Mouse (Mus musculus): ENCODE results near the gene Asb1.

Gene Asb1

DNA sequence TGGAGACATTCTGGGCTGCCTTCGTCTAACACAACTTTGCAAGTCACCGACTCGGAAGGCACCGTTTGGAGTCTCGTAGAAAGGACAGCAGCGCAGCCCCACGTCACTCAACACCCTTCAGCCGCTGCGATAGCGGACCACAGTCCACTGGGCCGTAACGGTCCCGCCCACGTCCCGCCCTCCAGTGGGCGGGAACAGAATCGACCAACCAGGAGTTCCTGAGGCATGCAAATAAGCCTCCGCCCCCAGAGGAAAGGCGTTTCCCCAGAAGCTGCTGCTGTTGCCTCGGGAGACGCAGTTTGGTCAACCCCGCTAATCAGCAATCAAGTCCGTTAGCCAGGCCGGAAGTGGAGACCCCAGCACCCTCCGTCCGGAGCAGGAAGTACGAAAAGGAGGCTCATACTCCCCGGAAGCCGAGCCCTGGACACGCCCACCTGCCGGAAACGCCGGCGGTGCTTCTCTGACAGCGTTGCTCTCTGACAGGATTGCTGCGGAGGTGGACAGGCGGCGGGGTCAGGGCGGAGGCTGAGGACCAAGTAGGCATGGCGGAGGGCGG lies at the start of gene Asb1:
TSS of gene Asb1 (plus strand) at position 274 of the 556 bp plus-strand sequence.
- DNase-seq (ENCODE audit: low read depth, low spot score), result peak; percentile 99

- peak; percentile 14 for DNase-seq (ENCODE audit: low read depth, low spot score)
These were observed 47.6 kb upstream of the Asb1 start for GRCm38 (mm10) chr1:91492740-91493139.

DNA sequence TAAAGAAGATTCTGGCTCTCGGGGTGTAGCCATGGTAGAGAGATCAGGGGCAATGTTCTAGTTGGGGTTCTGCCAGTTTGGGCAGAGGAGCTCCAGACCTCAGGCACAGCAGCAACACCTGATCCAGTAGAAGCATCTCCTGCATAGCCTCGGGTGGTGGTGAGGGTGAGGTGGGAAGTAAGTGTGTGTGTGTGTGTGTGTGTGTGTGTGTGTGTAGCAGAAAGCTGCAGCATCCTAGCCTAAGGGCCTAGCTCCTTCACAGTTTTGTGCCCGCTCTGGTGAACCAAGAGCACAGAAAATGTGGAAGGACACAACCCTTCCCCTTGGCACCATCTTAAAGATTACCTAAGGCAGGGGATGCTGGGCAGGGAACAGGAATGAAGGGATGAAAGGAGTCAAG lies 46.4 kb upstream of the Asb1 start:
- peak; percentile 5 for DNase-seq (ENCODE audit: low read depth, low spot score)

- peak; percentile 97 for DNase-seq (ENCODE audit: low read depth, low spot score)
These were observed 45.7 kb upstream of the Asb1 start, which contains the start of gene Traf3ip1 for GRCm38 (mm10) chr1:91494457-91495140. TSS of gene Traf3ip1 (plus strand) at chr1:91494647.

DNA sequence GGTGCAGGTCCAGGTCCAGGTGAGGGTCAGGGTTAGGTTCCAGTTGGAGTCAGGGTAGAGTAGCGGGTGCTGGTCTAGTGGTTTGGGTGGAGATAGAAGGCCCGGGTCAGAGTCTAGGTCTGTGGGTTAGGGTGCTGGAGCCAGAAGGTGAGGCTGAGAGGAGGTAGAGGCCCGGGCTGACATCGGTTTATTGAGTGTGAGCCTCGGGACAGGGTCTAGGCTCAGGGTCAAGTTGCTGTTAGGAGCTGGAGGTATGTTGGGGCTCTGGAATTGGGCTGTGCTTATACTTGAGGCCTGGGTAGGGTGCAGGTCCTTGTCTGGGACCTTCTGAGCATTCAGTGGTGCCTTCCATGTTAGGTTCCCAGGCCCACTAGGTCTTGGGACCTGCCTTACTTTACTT lies 45.0 kb upstream of the Asb1 start:
- DNase-seq (ENCODE audit: low read depth, low spot score), result no peak

- no peak for DNase-seq (ENCODE audit: low read depth, low spot score)
These were observed 41.8 kb upstream of the Asb1 start for GRCm38 (mm10) chr1:91498579-91498978.

DNA sequence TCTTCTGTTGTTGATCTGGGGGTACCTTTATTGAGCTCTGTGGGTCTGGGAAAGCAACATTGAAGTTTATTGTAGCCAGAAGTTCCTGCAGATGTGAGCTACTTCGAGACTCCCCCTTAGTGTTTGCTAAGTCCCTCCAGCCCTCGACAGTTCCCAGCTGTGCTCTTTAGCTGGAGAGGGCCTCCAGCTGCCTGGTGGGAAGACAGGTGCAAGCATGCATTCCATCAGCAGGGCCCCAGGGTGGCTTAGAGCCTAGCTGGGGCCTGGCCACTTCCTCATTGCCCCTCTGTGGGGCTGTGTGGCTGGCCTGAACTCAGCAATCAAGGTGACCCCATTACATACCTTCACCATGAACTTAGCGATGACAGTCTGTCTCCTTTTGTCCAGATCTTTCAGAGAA lies 35.7 kb upstream of the Asb1 start:
- no peak for DNase-seq (ENCODE audit: low read depth, low spot score)

DNA sequence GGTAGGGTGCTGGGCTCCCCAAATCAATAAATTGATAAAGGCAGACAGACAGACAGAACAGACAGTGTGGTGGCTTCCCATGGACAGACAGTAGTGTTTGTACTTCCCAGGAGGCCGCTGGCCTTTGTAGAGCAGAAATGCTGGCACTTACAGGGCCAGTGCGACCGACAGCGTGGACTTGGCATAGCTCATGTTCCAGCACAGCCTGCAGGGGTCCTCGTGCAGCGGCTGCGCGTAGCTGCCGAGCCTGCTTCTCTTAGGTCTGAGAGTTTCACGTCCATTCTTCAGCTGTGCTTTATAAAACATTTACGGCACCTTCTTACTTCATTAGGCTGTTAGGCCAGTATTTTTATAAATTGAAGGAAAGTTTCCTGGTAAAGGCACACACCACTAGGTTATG lies 25.4 kb upstream of the Asb1 start:
- DNase-seq (ENCODE audit: low read depth, low spot score), result peak; percentile 22

GRCm38 (mm10) chr1:91515642-91516041 lies 24.7 kb upstream of the Asb1 start:
- no peak for DNase-seq (ENCODE audit: low read depth, low spot score)

- DNase-seq (ENCODE audit: low read depth, low spot score), result peak; percentile 72
These were observed 16.6 kb upstream of the Asb1 start for GRCm38 (mm10) chr1:91523759-91524158.

GRCm38 (mm10) chr1:91525838-91526237 lies 14.5 kb upstream of the Asb1 start:
- DNase-seq (ENCODE audit: low read depth, low spot score), result peak; percentile 13

DNA sequence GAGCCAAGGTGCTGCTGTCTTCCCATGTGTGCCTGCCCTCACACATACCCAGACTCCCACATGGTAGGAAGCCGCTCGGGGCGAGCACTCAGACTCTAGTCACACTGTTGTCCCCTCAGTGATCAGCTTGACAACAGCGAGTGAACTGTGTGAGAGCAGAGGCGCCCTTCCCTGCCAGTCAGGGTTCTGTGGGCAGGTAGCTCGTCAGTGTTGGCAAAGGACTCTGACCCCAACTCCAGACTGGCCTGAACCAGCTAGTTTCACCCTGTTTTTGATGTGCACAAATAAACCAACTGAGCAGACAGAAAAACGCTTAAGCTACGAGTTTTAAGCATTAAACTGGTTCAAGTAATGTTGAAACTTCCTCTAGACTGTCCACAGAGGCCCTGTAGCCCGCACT lies 10.2 kb upstream of the Asb1 start:
- no peak for DNase-seq (ENCODE audit: low read depth, low spot score)

GRCm38 (mm10) chr1:91532243-91532642 lies 8.1 kb upstream of the Asb1 start:
- no peak for DNase-seq (ENCODE audit: low read depth, low spot score)

DNA sequence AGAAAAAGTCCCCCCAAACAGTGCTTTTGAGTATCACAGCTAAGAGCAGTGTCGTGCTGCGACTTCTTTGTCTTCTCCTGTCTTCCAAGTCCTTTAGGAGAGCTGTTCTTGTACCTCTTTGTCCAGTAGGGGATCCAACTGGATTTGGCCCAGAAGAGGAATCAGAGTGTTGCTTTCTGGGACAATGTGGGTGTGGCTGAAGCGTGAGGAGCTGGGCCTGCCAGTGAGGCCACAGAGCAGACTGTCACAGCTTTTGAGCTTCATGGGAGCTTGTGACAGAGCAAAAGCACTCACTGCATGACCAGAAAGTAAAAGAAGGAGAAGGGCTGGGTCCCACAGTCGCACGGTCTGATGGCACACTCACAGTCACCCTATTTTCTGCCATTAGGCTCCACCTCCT lies 7.5 kb upstream of the Asb1 start:
- DNase-seq (ENCODE audit: low read depth, low spot score), result no peak

- no peak for DNase-seq (ENCODE audit: low read depth, low spot score)
These were observed 6.9 kb upstream of the Asb1 start for GRCm38 (mm10) chr1:91533483-91533882.

DNA sequence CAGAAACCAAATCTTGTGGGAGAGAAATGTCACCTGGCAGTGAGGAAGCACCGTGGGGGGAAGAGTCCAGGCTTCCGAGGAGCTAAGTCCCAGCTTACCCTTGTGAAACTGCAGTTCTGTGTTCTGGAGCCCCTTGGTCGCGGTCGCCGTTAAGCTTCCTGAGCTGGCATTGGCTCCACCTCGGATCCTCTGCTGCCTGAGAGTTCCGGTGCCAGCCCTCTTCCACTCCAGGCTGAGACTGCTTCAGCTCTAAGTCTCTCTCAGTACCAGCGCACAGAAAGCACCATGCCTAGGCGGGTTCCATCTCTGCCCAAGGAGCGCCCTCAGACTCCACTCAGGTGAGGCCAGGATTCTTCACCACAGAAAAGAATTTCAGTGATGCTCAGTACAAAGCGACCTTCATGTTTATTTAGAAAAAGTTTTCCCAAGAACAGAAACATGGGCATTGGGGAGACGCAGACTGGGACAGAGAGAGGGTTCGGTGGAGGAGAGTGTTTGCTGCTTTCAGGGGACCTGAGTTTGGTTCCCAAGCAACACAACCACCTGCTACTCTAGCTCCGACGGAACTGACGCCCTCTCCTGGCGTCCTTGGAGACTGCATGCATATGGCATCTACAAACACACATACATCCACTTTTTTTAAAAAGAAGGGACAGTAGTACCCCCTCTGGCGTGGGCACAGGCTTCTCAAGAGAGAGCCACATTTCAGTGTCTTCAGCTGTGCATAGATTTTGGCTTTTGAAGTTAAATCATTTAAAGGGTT lies 6.2 kb upstream of the Asb1 start:
- no peak for DNase-seq (ENCODE audit: low read depth, low spot score)

DNA sequence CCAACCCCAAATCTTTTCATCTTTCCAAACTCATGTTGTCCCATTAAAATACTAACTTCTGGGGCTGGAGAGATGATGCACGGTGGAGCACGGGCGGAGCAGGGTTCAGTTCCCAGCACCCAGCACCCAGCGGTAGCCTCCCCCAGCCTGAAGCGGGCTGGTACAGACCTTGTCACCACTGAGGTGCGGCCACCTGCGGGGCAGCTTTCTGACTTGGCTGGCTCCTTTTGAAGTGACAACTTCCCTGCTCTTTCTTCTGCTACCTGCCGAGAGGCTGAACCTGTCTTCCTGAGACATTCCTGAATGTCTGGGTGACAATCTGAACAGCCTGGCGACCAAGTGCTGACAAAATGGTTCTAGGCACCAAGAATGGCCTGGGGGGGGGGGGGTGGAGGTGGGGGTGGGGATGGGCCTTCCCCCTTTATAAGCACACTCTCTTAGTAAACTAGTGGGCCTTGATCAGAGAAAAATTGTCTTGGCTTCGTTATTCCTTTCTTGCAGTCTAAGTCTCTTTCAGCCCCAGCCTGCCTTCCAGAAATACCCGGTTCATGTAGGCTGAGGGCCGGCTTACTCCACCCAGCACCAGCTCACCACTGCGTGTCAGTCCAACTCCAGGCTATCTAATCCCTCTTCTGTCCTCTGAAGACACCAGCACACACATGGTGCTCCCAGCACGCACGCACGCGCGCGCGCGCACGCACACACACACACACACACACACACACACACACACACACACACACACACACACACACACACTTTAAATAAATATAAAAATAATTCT lies 2.4 kb upstream of the Asb1 start:
- DNase-seq (ENCODE audit: low read depth, low spot score), result no peak

DNA sequence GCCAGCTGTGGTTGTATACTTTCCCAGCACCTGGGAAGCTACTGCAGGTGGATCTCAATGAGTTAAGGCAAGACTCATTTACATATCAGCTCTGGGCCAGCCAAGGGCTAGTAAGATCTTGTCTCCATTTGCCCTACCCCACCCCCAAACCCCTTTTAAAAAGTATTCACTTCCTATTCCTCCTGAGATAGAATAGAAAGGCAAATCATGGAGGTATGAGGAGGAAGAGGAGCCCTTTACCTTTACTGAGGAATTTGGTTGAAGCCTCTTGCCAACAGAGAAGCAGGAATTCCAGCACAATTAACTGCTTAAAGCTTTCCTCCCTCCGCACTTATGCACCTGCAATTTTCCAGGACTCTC lies 1.8 kb upstream of the Asb1 start:
- no peak for DNase-seq (ENCODE audit: low read depth, low spot score)

- DNase-seq (ENCODE audit: low read depth, low spot score), result no peak
These were observed 1.1 kb upstream of the Asb1 start for GRCm38 (mm10) chr1:91539246-91539645.

DNA sequence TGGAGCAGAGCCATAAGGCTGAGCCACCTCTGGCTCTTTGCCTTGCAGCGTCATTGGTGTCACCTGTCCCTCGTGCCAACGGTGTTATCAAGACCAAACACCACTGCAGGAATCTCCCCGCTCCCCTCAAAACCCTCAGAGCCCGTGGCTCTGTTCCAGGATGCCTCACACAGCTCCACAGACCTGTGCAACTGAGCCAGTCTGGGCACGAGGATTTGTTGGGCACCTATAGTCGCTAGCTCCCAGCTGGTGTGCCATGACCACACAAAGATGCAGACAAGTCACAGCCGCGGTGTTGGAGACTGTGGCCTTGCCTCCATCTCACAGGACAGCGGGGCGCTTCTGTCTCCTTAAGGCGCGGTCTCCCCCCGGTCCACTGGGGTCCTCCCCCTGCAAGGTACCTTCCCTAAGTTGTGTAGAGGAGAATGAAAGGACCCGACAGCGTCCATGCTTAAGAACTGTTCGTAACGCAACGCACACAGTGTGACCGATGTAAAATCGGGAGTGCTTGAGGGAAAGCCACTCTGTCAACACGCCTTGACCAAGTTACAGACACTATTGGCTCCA lies 557 bp upstream of the Asb1 start:
- DNase-seq (ENCODE audit: low read depth, low spot score), result peak; percentile 24

DNA sequence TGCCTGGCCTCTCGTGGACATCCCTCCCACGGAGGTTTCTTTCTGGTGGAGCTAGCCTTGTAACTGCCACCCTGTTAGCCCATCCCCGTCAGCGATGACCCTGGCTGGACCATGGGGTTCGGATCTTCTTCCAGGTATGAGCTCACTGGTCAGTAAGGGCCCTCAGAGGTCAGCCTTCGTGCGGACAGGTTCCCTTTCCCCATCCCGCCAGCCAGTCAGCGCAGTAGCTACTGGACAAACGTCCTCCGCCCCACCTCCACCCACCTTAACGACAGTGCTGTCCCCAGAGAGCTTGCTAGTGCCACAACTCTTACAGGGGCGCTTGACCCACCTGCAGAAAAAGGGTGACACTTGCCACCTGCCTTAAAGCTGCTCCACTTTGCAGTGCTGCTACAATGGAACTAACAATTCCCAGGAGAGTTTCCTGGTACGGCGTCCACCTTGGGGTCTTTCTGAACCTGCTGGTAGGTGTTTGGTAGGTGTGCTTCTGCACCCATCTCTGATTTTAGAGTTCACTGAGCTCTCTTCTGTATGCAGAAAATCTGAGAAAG lies 773 bp downstream of the Asb1 start:
- DNase-seq (ENCODE audit: low read depth, low spot score), result no peak

- no peak for DNase-seq (ENCODE audit: low read depth, low spot score)
These were observed 3.6 kb downstream of the Asb1 start for GRCm38 (mm10) chr1:91543974-91544373.
